Mouse (Mus musculus) MEL (cell line): ENCODE data around the gene Opa3. TPM values are rescaled to one million over a fixed set of nuclear protein-coding genes. Genes with fewer than 3 reads are reported as not detected.

Source experiments
- DNase-seq: peaks from one replicate; pipeline ENCODE4 v3.0.0; 2011; ENCODE audit warnings: low read depth, low spot score
- H3K27ac ChIP-seq: 2 replicates; pipeline ENCODE4 v1.5.1; 2012; ENCODE audit warnings: low read depth, mild to moderate bottlenecking, control low read depth, low read length, moderate library complexity; ENCODE audit not compliant: control insufficient read depth
- H3K27me3 ChIP-seq, 2 experiments: fragments of 150-350 bp in 1 of 2; sonication (generic) in 1 of 2; 2 replicates each; pipeline ENCODE4 v1.6.1; 2012; ENCODE audit warnings: low read length in 2 of 2, mild to moderate bottlenecking in 2 of 2, improper control_type of control experiment in 1 of 2, moderate library complexity in 1 of 2; ENCODE audit not compliant: insufficient read depth in 2 of 2, control insufficient read depth in 1 of 2
- H3K36me3 ChIP-seq, 2 experiments: 2 replicates each; pipeline ENCODE4 v1.6.1; 2012 to 2014; ENCODE audit warnings: low read length in 2 of 2, improper control_type of control experiment in 1 of 2, inconsistent platforms in 1 of 2, mild to moderate bottlenecking in 1 of 2; ENCODE audit not compliant: insufficient read depth in 2 of 2, control insufficient read depth in 1 of 2
- H3K4me1 ChIP-seq, 2 experiments: fragments of 150-350 bp in 1 of 2; sonication (generic) in 1 of 2; 2 replicates each; pipeline ENCODE4 v1.6.1; 2012; ENCODE audit warnings: low read length in 2 of 2, improper control_type of control experiment in 1 of 2, mild to moderate bottlenecking in 1 of 2; ENCODE audit not compliant: insufficient read depth in 2 of 2, control insufficient read depth in 1 of 2
- H3K4me3 ChIP-seq, 2 experiments: fragments of 150-350 bp in 1 of 2; sonication (generic) in 1 of 2; 2 replicates each; pipeline ENCODE4 v1.5.1; 2012; ENCODE audit warnings: low read depth in 2 of 2, low read length in 2 of 2, mild to moderate bottlenecking in 2 of 2, moderate library complexity in 2 of 2, control low read depth in 1 of 2, improper control_type of control experiment in 1 of 2; ENCODE audit not compliant: control insufficient read depth in 1 of 2, insufficient read depth in 1 of 2
- H3K79me2 ChIP-seq: 2 replicates; pipeline ENCODE4 v1.6.1; 2012; ENCODE audit warnings: mild to moderate bottlenecking, low read length, moderate library complexity; ENCODE audit not compliant: control insufficient read depth, poor library complexity, insufficient read depth
- H3K9ac ChIP-seq: 2 replicates; pipeline ENCODE4 v1.6.1; 2012; ENCODE audit warnings: low read depth, mild to moderate bottlenecking, control low read depth, low read length, moderate library complexity; ENCODE audit not compliant: control insufficient read depth, poor library complexity, severe bottlenecking
- H3K9me3 ChIP-seq: fragments of 150-350 bp; sonication (generic); replicated peaks from 2 replicates; pipeline ENCODE4 v1.6.1; 2012; ENCODE audit warnings: mild to moderate bottlenecking, low read length, improper control_type of control experiment, moderate library complexity; ENCODE audit not compliant: insufficient read depth
- CTCF ChIP-seq, 3 experiments: IDR thresholded peaks in 2 of 3; conservative IDR thresholded peaks in 1 of 3; 2 replicates each; pipeline ENCODE4 v1.5.1; 2011 to 2012; ENCODE audit warnings: low read length in 3 of 3, low read depth in 2 of 3, mild to moderate bottlenecking in 2 of 3, improper control_type of control experiment in 1 of 3, inconsistent platforms in 1 of 3, mixed read lengths in 1 of 3, moderate library complexity in 1 of 3; ENCODE audit not compliant: control insufficient read depth in 1 of 3, insufficient read depth in 1 of 3, poor library complexity in 1 of 3, severe bottlenecking in 1 of 3
- E2F4 ChIP-seq: IDR thresholded peaks from 2 replicates; pipeline ENCODE4 v1.6.1; 2011; ENCODE audit warnings: low read depth, low read length, improper control_type of control experiment, borderline replicate concordance
- ELF1 ChIP-seq: IDR thresholded peaks from 2 replicates; pipeline ENCODE4 v1.6.1; 2014; ENCODE audit warnings: low read depth, mild to moderate bottlenecking, inconsistent platforms, low read length, improper control_type of control experiment, moderate library complexity
- MAZ ChIP-seq: IDR thresholded peaks from 2 replicates; pipeline ENCODE4 v1.6.1; 2012; ENCODE audit warnings: low read depth, mild to moderate bottlenecking, inconsistent platforms, low read length, improper control_type of control experiment
- MEF2A ChIP-seq: IDR thresholded peaks from 2 replicates; pipeline ENCODE4 v1.6.1; 2014; ENCODE audit warnings: low read depth, mild to moderate bottlenecking, inconsistent platforms, low read length, improper control_type of control experiment; ENCODE audit not compliant: poor library complexity, insufficient replicate concordance, severe bottlenecking; ENCODE audit errors: extremely low read depth
- MXI1 ChIP-seq: IDR thresholded peaks from 2 replicates; pipeline ENCODE4 v1.6.1; 2011; ENCODE audit warnings: mild to moderate bottlenecking, low read depth, low read length, improper control_type of control experiment
- MYB ChIP-seq: IDR thresholded peaks from 2 replicates; pipeline ENCODE4 v1.6.1; 2011; ENCODE audit warnings: mild to moderate bottlenecking, low read depth, low read length, improper control_type of control experiment
- MYC ChIP-seq: IDR thresholded peaks from 2 replicates; pipeline ENCODE4 v1.6.1; 2011; ENCODE audit warnings: low read depth, mild to moderate bottlenecking, low read length, improper control_type of control experiment, moderate library complexity
- NELFE ChIP-seq: IDR thresholded peaks from 2 replicates; pipeline ENCODE4 v1.6.1; 2011; ENCODE audit warnings: low read depth, low read length, improper control_type of control experiment
- POLR2AphosphoS5 ChIP-seq: IDR thresholded peaks from 2 replicates; pipeline ENCODE4 v1.6.1; 2012; ENCODE audit warnings: low read depth, borderline replicate concordance, mild to moderate bottlenecking, inconsistent platforms, low read length, moderate library complexity, mixed read lengths
- SMC3 ChIP-seq: IDR thresholded peaks from 2 replicates; pipeline ENCODE4 v1.6.1; 2011; ENCODE audit warnings: low read depth, low read length, improper control_type of control experiment
- TAL1 ChIP-seq: IDR thresholded peaks from 2 replicates; pipeline ENCODE4 v1.6.1; 2012; ENCODE audit warnings: mild to moderate bottlenecking, inconsistent platforms, low read length, moderate library complexity, mixed read lengths
- USF1 ChIP-seq: IDR thresholded peaks from 2 replicates; pipeline ENCODE4 v1.6.1; 2014; ENCODE audit warnings: low read depth, mild to moderate bottlenecking, inconsistent platforms, low read length, improper control_type of control experiment, moderate library complexity
- USF2 ChIP-seq, 2 experiments: IDR thresholded peaks; 2 replicates each; pipeline ENCODE4 v1.6.1; 2011 to 2012; ENCODE audit warnings: improper control_type of control experiment in 2 of 2, low read length in 2 of 2, borderline replicate concordance in 1 of 2, inconsistent platforms in 1 of 2, low read depth in 1 of 2, mild to moderate bottlenecking in 1 of 2; ENCODE audit not compliant: insufficient read depth in 1 of 2
- ZC3H11A ChIP-seq: IDR thresholded peaks from 2 replicates; pipeline ENCODE4 v1.6.1; 2012; ENCODE audit warnings: low read depth, mild to moderate bottlenecking, inconsistent platforms, low read length, improper control_type of control experiment
- polyA plus RNA-seq, 2 experiments: library from polyadenylated mRNA; stranded (reverse) in 1 of 2; unstranded in 1 of 2; fragments of >175 nt in 1 of 2; fragments of >200 nt in 1 of 2; gene quantifications; 2 replicates each; pipeline versions ENCODE4 v1.2.1 to v1.2.4; 2012; ENCODE audit warnings: low replicate concordance in 2 of 2, low read depth in 1 of 2; ENCODE audit not compliant: insufficient read length in 2 of 2, insufficient read depth in 1 of 2, missing spikeins in 1 of 2
- total RNA-seq: library from RNA; depleted of rRNA; stranded (reverse); fragments of 300-350 nt; gene quantifications from 2 replicates; pipeline ENCODE4 v1.2.3, GENCODE M21; 2012

Opa3 gene
- total and polyA plus RNA-seq, 3 experiments: 18.5 to 85.4 (median 37.2) TPM

DNA sequence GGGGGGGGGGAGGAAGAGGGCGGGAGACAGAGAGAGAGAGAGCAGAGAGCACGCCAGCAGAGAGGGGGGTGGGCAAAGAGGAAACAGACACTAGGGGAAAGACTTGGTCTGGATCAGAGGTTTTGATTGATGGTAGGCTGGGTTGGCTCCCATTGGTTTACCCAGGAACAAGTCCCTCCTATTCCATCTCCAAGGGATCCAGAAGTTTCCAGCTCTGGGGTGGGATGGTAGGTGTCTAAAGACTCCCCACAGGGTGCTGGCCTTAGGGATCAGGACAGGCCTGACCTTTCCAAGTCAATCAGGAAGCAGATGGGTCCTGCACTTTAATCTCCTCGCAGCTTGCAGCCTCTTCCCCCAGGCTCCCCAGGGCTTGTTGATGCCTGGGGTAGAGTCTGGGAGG is 10.2 kb upstream of the Opa3 start:
- Histone ChIP-seq H3K9ac (no peak overlapping the region), H3K27ac (no peak overlapping the region), H3K36me3 (peaks cover 0 to 17% of the 10 kb centered on the region in 2 experiments; a peak in 2 of 4 replicates), H3K9me3 (no peaks in the 10 kb centered on the region), H3K79me2 (no peaks in the 10 kb centered on the region), H3K4me3 (no peak overlapping the region), H3K4me1 (peaks cover 4 to 32% of the 10 kb centered on the region in 2 experiments), H3K27me3 (no peaks in the 10 kb centered on the region)
- peak; percentile 26 for DNase-seq
- TF ChIP-seq ZC3H11A (no peak), MEF2A (no peak), POLR2AphosphoS5 (no peak), USF1 (no peak), E2F4 (no peak), ELF1 (no peak), TAL1 (no peak), MAZ (0 out of 2 replicates have a peak, but pooled peaks have one; percentile 10)

DNA sequence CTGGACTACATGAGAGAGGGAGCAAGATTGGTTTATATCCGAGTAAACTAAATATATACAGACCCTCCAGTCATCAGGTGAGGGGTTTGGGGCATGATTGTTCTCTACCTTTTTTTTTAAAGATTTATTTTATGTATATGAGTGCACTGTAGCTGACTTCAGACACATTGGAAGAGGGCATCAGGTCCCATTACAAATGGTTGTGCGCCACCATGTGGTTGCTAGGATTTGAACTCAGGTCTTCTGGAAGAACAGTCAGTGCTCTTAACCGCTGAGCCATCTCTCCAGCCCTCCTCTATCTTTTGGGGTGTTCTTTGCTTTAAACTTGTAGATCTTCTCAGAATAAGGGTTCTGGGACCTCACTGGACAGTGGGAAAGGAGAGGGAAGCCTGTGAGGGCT is 8.1 kb upstream of the Opa3 start:
- no peak for DNase-seq
- Histone ChIP-seq H3K4me1 (peaks cover 4 to 26% of the 10 kb centered on the region in 2 experiments), H3K27me3 (no peaks in the 10 kb centered on the region), H3K79me2 (no peaks in the 10 kb centered on the region), H3K9me3 (no peaks in the 10 kb centered on the region), H3K4me3 (no peak overlapping the region), H3K9ac (no peak overlapping the region), H3K36me3 (peaks cover 0 to 17% of the 10 kb centered on the region in 2 experiments; a peak in 2 of 4 replicates), H3K27ac (no peak overlapping the region)
- no peak for TF ChIP-seq MYB
- TF ChIP-seq MXI1: no peak
- peak; percentile 19; the same call in 1 of the 2 replicates for TF ChIP-seq SMC3
- no peak for TF ChIP-seq USF2 (IDR thresholded peaks at IDR 0.05; ENCODE audit: borderline replicate concordance in 1 of 2, insufficient read depth in 1 of 2, low read depth in 1 of 2, low read length in 2 of 2)
- TF ChIP-seq MYC: no peak
- peak; percentile 17 to 31 (median 18); a peak in 2 of 6 replicates for TF ChIP-seq CTCF (IDR thresholded peaks at IDR 0.05 in 2 of 3, conservative IDR thresholded peaks at IDR 0.05 in 1 of 3; ENCODE audit: control insufficient read depth in 1 of 3, insufficient read depth in 1 of 3, low read depth in 2 of 3, low read length in 3 of 3, poor library complexity in 1 of 3, severe bottlenecking in 1 of 3)
- no peak for TF ChIP-seq NELFE
